Mouse (Mus musculus) A20 (cell line): ENCODE results near the gene St5.

Source experiments
- DNase-seq: peaks from one replicate; pipeline ENCODE4 v3.0.0-alpha.2; 2011; ENCODE audit warnings: low read depth, low spot score

Gene St5

GRCm38 (mm10) chr7:109492616-109493318 lies 210.6 kb downstream of the St5 start:
- no peak for DNase-seq

GRCm38 (mm10) chr7:109484221-109484620 lies 219.2 kb downstream of the St5 start:
- no peak for DNase-seq

GRCm38 (mm10) chr7:109480765-109481197 lies 222.6 kb downstream of the St5 start:
- DNase-seq = peak; percentile 45

- no peak for DNase-seq
These were observed 225.5 kb downstream of the St5 start for GRCm38 (mm10) chr7:109477926-109478325.
